Mouse (Mus musculus): ENCODE results near the gene Lrch1.

DNA sequence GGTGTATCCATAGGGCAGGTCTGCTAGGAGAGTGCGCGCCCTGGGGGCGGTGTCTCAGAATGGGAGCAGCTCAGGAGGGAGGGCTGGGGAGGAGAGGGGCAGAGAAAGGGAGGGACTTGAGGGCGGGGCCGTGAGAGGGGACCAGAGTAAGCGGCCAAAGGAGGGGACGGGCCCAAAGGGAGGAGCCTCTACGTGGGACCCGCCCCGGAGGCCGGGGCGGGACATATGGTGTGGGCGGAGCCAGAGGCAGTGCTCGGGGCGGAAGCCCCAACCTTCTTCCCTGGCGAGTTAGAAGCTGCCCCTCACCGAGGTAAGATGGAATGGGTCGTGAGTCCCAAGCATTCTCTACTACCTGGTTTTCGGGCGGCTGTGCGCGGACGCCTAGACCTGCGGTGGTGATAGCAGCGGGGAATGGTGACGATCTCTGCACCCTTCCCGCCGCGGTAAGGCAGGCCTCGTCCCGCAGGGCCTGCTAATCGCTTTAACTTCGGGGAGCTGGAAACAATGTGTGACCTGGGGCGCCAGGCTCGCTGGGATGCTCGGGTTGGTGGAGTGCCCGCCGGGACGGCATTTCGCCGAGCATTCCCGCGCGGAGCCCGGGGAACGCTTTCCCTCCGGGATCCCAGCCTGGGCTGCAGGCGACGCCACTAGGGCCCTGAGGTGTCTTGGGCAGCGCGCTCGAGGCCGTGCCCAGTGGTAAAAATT is 215.4 kb downstream of the Lrch1 start, which contains the start of gene Esd:
- TF ChIP-seq CTCF (IDR thresholded peaks at IDR 0.05; ENCODE audit: insufficient read depth, low read depth, low read length) (no peak), POLR2A (IDR thresholded peaks at IDR 0.05; ENCODE audit: insufficient read depth, low read depth, low read length) (peak; percentile 53; the same call in 1 of the 2 replicates)
